Mouse (Mus musculus): Measurements from ENCODE around the gene Tctn3.

Gene Tctn3

GRCm38 (mm10) chr19:40555136-40555535, 56.9 kb downstream of the Tctn3 start:
- no peak for DNase-seq (ENCODE audit: low spot score in 2 of 2)

- DNase-seq (ENCODE audit: low spot score in 2 of 2), result no peak
These were observed 57.7 kb downstream of the Tctn3 start for GRCm38 (mm10) chr19:40554343-40554742.

GRCm38 (mm10) chr19:40553849-40554248, 58.2 kb downstream of the Tctn3 start:
- DNase-seq (ENCODE audit: low spot score in 2 of 2), result no peak

- DNase-seq (ENCODE audit: low spot score in 2 of 2), result no peak
These were observed 58.8 kb downstream of the Tctn3 start for GRCm38 (mm10) chr19:40553014-40553789.

- DNase-seq (ENCODE audit: low spot score in 2 of 2), result no peak
These were observed 62.4 kb downstream of the Tctn3 start for GRCm38 (mm10) chr19:40549516-40550135.

- no peak for DNase-seq (ENCODE audit: low spot score in 2 of 2)
These were observed 63.1 kb downstream of the Tctn3 start for GRCm38 (mm10) chr19:40548796-40549515.

GRCm38 (mm10) chr19:40548386-40548785, 63.6 kb downstream of the Tctn3 start:
- no peak for DNase-seq (ENCODE audit: low spot score in 2 of 2)

Data from urinary bladder, postnatal 36 days (tissue).